Mouse (Mus musculus) hindbrain, embryonic 15.5 days (tissue): Measurements from ENCODE around the gene Zfp598. TPM values are rescaled to one million over a fixed set of nuclear protein-coding genes. Genes with fewer than 3 reads are reported as not detected.

Experiments used
- ATAC-seq: fragments of 200-750 bp; cut with Nextera tagmentation; 2 replicates; pipeline ENCODE4 v1.8.0; 2017; ENCODE audit warnings: low read depth, moderate number of reproducible peaks, moderate TSS enrichment; ENCODE audit not compliant: low FRiP score
- H3K27ac ChIP-seq: fragments of 300-500 bp; sonication (generic); replicated peaks from 2 replicates; pipeline ENCODE4 v1.5.1; 2015; ENCODE audit warnings: mild to moderate bottlenecking, inconsistent platforms
- H3K27me3 ChIP-seq: fragments of 300-500 bp; sonication (generic); 2 replicates; pipeline ENCODE4 v1.6.1; 2015; ENCODE audit warnings: control low read depth, inconsistent platforms
- H3K36me3 ChIP-seq: fragments of 300-500 bp; sonication (generic); 2 replicates; pipeline ENCODE4 v1.6.1; 2015; ENCODE audit warnings: control low read depth, inconsistent platforms
- H3K4me1 ChIP-seq: fragments of 300-500 bp; sonication (generic); replicated peaks from 2 replicates; pipeline ENCODE4 v1.6.1; 2015; ENCODE audit warnings: control low read depth, inconsistent platforms
- H3K4me2 ChIP-seq: fragments of 300-500 bp; sonication (generic); 2 replicates; pipeline ENCODE4 v1.6.1; 2015; ENCODE audit warnings: moderate library complexity, mild to moderate bottlenecking, inconsistent platforms
- H3K4me3 ChIP-seq: fragments of 300-500 bp; sonication (generic); 2 replicates; pipeline ENCODE4 v1.5.1; 2015; ENCODE audit warnings: mild to moderate bottlenecking, inconsistent platforms
- H3K9ac ChIP-seq: fragments of 300-500 bp; sonication (generic); 2 replicates; pipeline ENCODE4 v1.6.1; 2015; ENCODE audit warnings: inconsistent platforms
- H3K9me3 ChIP-seq: fragments of 300-500 bp; sonication (generic); 2 replicates; pipeline ENCODE4 v1.6.1; 2016; ENCODE audit warnings: control low read depth, inconsistent platforms
- WGBS: fragments of 180-500 bp; shearing (Covaris S2); methylation state at CpG from one replicate; pipeline ENCODE4 v1.1.7; 2015; 5-methylcytosine and 5-hydroxymethylcytosine counted together
- polyA plus RNA-seq: library from polyadenylated mRNA; unstranded; fragments of >200 nt; fragmentation: Nextera tagmentation; extraction: Ambion mirVana; gene quantifications from 2 replicates; pipeline ENCODE4 v1.2.1, GENCODE M21; 2015

The Zfp598 gene
- 20.6 and 24.5 TPM in 2 replicates for polyA plus RNA-seq

GRCm38 (mm10) chr17:24669545-24670245, at the start of gene Zfp598:
Gene Zfp598 (plus strand): TSS chr17:24669687.
- H3K9ac ChIP-seq, result peak within 1 kb of the TSS; percentile 97
- peak within 1 kb of the TSS; percentile 85 for H3K27ac ChIP-seq
- WGBS, result under 1% methylated on average over 58 of the region's 80 CpGs

GRCm38 (mm10) chr17:24625472-24625871, 44.0 kb upstream of the Zfp598 start:
- Histone ChIP-seq H3K27ac (no peak overlapping the region), H3K4me1 (no peaks in the 10 kb centered on the region), H3K9me3 (no peaks in the 10 kb centered on the region), H3K36me3 (peaks cover 91% of the 10 kb centered on the region), H3K4me3 (no peak overlapping the region), H3K27me3 (no peaks in the 10 kb centered on the region), H3K4me2 (no peak overlapping the region), H3K9ac (no peak overlapping the region)
- 96% methylated on average over 8 of the region's 8 CpGs for WGBS
- ATAC-seq, result no peak

More at GRCm38 (mm10) chr17:24669545-24670245, at the start of gene Zfp598:
- no peaks in the 10 kb centered on the region for H3K36me3 ChIP-seq
- H3K9me3 ChIP-seq, result no peaks in the 10 kb centered on the region
- H3K4me3 ChIP-seq, result peak within 1 kb of the TSS; percentile 95
- peak within 1 kb of the TSS; percentile 73 for H3K4me2 ChIP-seq
- H3K27me3 ChIP-seq, result no peaks in the 10 kb centered on the region
- ATAC-seq, result peak; percentile 97
- H3K4me1 ChIP-seq, result peaks cover 36% of the 10 kb centered on the region

GRCm38 (mm10) chr17:24628646-24629045, 40.8 kb upstream of the Zfp598 start:
- Histone ChIP-seq H3K9ac (no peak overlapping the region), H3K9me3 (no peaks in the 10 kb centered on the region), H3K4me1 (peaks cover 18% of the 10 kb centered on the region), H3K27ac (no peak overlapping the region), H3K4me2 (no peak overlapping the region), H3K36me3 (peaks cover 63% of the 10 kb centered on the region), H3K4me3 (no peak overlapping the region), H3K27me3 (no peaks in the 10 kb centered on the region)
- 58% methylated on average over 5 of the region's 5 CpGs for WGBS
- ATAC-seq, result no peak

- peaks cover 18% of the 10 kb centered on the region for H3K4me1 ChIP-seq
- H3K27ac ChIP-seq, result no peak overlapping the region
- no peaks in the 10 kb centered on the region for H3K27me3 ChIP-seq
- no peak for ATAC-seq
- peaks cover 50% of the 10 kb centered on the region for H3K36me3 ChIP-seq
- H3K9ac ChIP-seq, result no peak overlapping the region
- no peak overlapping the region for H3K4me2 ChIP-seq
- 91% methylated on average over 14 of the region's 14 CpGs for WGBS
- no peak overlapping the region for H3K4me3 ChIP-seq
- H3K9me3 ChIP-seq, result no peaks in the 10 kb centered on the region
Observed at GRCm38 (mm10) chr17:24630072-24630471, 39.4 kb upstream of the Zfp598 start.

- Histone ChIP-seq H3K27ac (peak within 1 kb of the TSS; percentile 84), H3K36me3 (peaks cover 31% of the 10 kb centered on the region), H3K4me1 (peaks cover 18% of the 10 kb centered on the region), H3K27me3 (no peaks in the 10 kb centered on the region), H3K9ac (peak within 1 kb of the TSS; percentile 61), H3K4me3 (peak within 1 kb of the TSS; percentile 80), H3K4me2 (peak within 1 kb of the TSS; percentile 93), H3K9me3 (no peaks in the 10 kb centered on the region)
- 2% methylated on average over 51 of the region's 51 CpGs for WGBS
- ATAC-seq, result peak; percentile 92
Observed at GRCm38 (mm10) chr17:24632167-24632812, 37.2 kb upstream of the Zfp598 start, which contains the start of the genes Tsc2 and Nthl1. Gene Tsc2 (minus strand): TSS chr17:24632630. Gene Nthl1 (plus strand): TSS chr17:24632680.

GRCm38 (mm10) chr17:24632813-24633449, 36.6 kb upstream of the Zfp598 start:
- H3K27ac ChIP-seq, result peak overlapping the region; percentile 84
- peaks cover 26% of the 10 kb centered on the region for H3K36me3 ChIP-seq
- H3K9me3 ChIP-seq, result no peaks in the 10 kb centered on the region
- 12% methylated on average over 22 of the region's 22 CpGs for WGBS
- H3K4me2 ChIP-seq, result peak overlapping the region; percentile 93
- peak overlapping the region; percentile 80 for H3K4me3 ChIP-seq
- H3K9ac ChIP-seq, result peak overlapping the region; percentile 61
- peaks cover 18% of the 10 kb centered on the region for H3K4me1 ChIP-seq
- ATAC-seq, result peak; percentile 18; the same call in 1 of the 2 replicates
- H3K27me3 ChIP-seq, result no peaks in the 10 kb centered on the region

GRCm38 (mm10) chr17:24633831-24634230, 35.7 kb upstream of the Zfp598 start:
- Histone ChIP-seq H3K27ac (no peak overlapping the region), H3K4me2 (no peak overlapping the region), H3K4me3 (no peak overlapping the region), H3K4me1 (peaks cover 18% of the 10 kb centered on the region), H3K27me3 (no peaks in the 10 kb centered on the region), H3K9ac (no peak overlapping the region), H3K9me3 (no peaks in the 10 kb centered on the region), H3K36me3 (peaks cover 18% of the 10 kb centered on the region)
- 98% methylated on average over 11 of the region's 11 CpGs for WGBS
- ATAC-seq, result no peak

GRCm38 (mm10) chr17:24635024-24635423, 34.5 kb upstream of the Zfp598 start:
- Histone ChIP-seq H3K9ac (no peak overlapping the region), H3K4me1 (peaks cover 18% of the 10 kb centered on the region), H3K27me3 (no peaks in the 10 kb centered on the region), H3K9me3 (no peaks in the 10 kb centered on the region), H3K4me3 (no peak overlapping the region), H3K27ac (no peak overlapping the region), H3K4me2 (no peak overlapping the region), H3K36me3 (peaks cover 12% of the 10 kb centered on the region)
- no peak for ATAC-seq
- WGBS, result 80% methylated on average over 4 of the region's 4 CpGs

GRCm38 (mm10) chr17:24635694-24636093, 33.8 kb upstream of the Zfp598 start:
- 96% methylated on average over 5 of the region's 5 CpGs for WGBS
- ATAC-seq, result no peak
- H3K9me3 ChIP-seq, result no peaks in the 10 kb centered on the region

GRCm38 (mm10) chr17:24636781-24637481, 32.6 kb upstream of the Zfp598 start:
- H3K4me3 ChIP-seq, result no peak overlapping the region
- H3K4me1 ChIP-seq, result peaks cover 12% of the 10 kb centered on the region
- H3K27me3 ChIP-seq, result no peaks in the 10 kb centered on the region
- no peak overlapping the region for H3K9ac ChIP-seq
- no peak overlapping the region for H3K27ac ChIP-seq
- peaks cover 11% of the 10 kb centered on the region; the same call in 1 of the 2 replicates for H3K36me3 ChIP-seq
- 61% methylated on average over 5 of the region's 5 CpGs for WGBS
- H3K9me3 ChIP-seq, result no peaks in the 10 kb centered on the region
- no peak for ATAC-seq
- H3K4me2 ChIP-seq, result no peak overlapping the region

More at GRCm38 (mm10) chr17:24635694-24636093, 33.8 kb upstream of the Zfp598 start:
- H3K27me3 ChIP-seq, result no peaks in the 10 kb centered on the region
- no peak overlapping the region for H3K27ac ChIP-seq
- no peak overlapping the region for H3K4me3 ChIP-seq
- peaks cover 8% of the 10 kb centered on the region for H3K36me3 ChIP-seq
- peaks cover 18% of the 10 kb centered on the region for H3K4me1 ChIP-seq
- no peak overlapping the region for H3K9ac ChIP-seq
- no peak overlapping the region for H3K4me2 ChIP-seq

- 92% methylated on average over 4 of the region's 4 CpGs for WGBS
- H3K27ac ChIP-seq, result no peak overlapping the region
- H3K4me2 ChIP-seq, result no peak overlapping the region
- no peak for ATAC-seq
- no peak overlapping the region for H3K4me3 ChIP-seq
- peaks cover 4% of the 10 kb centered on the region for H3K4me1 ChIP-seq
- H3K27me3 ChIP-seq, result no peaks in the 10 kb centered on the region
- H3K36me3 ChIP-seq, result peaks cover 11% of the 10 kb centered on the region; the same call in 1 of the 2 replicates
- no peaks in the 10 kb centered on the region for H3K9me3 ChIP-seq
- H3K9ac ChIP-seq, result no peak overlapping the region
Observed at GRCm38 (mm10) chr17:24638214-24638613, 31.3 kb upstream of the Zfp598 start.
